Mouse (Mus musculus) forebrain, postnatal 0 days (tissue): Measurements from ENCODE around the gene Ubac2. TPM values are rescaled to one million over a fixed set of nuclear protein-coding genes. Genes with fewer than 3 reads are reported as not detected.
A peak's percentile ranks its signal among the peaks of the same experiment; 100 is the strongest.

Source experiments
- ATAC-seq: fragments of 200-750 bp; cut with Nextera tagmentation; 2 replicates; pipeline ENCODE4 v1.8.0; 2017; ENCODE audit warnings: mild to moderate bottlenecking, moderate library complexity
- DNase-seq: peaks from one replicate; pipeline ENCODE4 v3.0.0-alpha.2; 2015
- H3K27ac ChIP-seq: fragments of 300-500 bp; sonication (generic); 2 replicates; pipeline ENCODE4 v1.5.1; 2014; ENCODE audit warnings: low read depth, mild to moderate bottlenecking, antibody characterized with exemption, low read length, moderate library complexity, mixed read lengths
- H3K27me3 ChIP-seq: fragments of 300-500 bp; sonication (generic); 2 replicates; pipeline ENCODE4 v1.6.1; 2014; ENCODE audit warnings: mild to moderate bottlenecking, low read length, mixed read lengths; ENCODE audit not compliant: insufficient read depth
- H3K36me3 ChIP-seq: fragments of 300-500 bp; sonication (generic); 2 replicates; pipeline ENCODE4 v1.6.1; 2014; ENCODE audit warnings: mild to moderate bottlenecking, moderate library complexity; ENCODE audit not compliant: insufficient read depth
- H3K4me1 ChIP-seq: fragments of 300-500 bp; sonication (generic); 2 replicates; pipeline ENCODE4 v1.6.1; 2014; ENCODE audit warnings: antibody characterized with exemption; ENCODE audit not compliant: insufficient read depth
- H3K4me2 ChIP-seq: fragments of 300-500 bp; sonication (generic); 2 replicates; pipeline ENCODE4 v1.6.1; 2014; ENCODE audit warnings: low read depth, mild to moderate bottlenecking, moderate library complexity
- H3K4me3 ChIP-seq: fragments of 300-500 bp; sonication (generic); 2 replicates; pipeline ENCODE4 v1.5.1; 2014; ENCODE audit warnings: low read depth, low read length, mixed read lengths
- H3K9ac ChIP-seq: fragments of 300-500 bp; sonication (generic); 2 replicates; pipeline ENCODE4 v1.6.1; 2014; ENCODE audit warnings: mild to moderate bottlenecking
- H3K9me3 ChIP-seq: fragments of 300-500 bp; sonication (generic); 2 replicates; pipeline ENCODE4 v1.6.1; 2016; ENCODE audit warnings: low read length
- CTCF ChIP-seq: sonication (generic); IDR thresholded peaks from 2 replicates; pipeline ENCODE4 v1.5.1; 2016; ENCODE audit warnings: antibody characterized with exemption, control low read depth, low read depth
- WGBS: fragments of 180-500 bp; shearing (Covaris S2); extraction: QIAGEN DNeasy Blood & Tissue Kit; methylation state at CpG from one replicate; pipeline ENCODE4 v1.1.7; 2014; 5-methylcytosine and 5-hydroxymethylcytosine counted together
- polyA plus RNA-seq: library from polyadenylated mRNA; unstranded; fragments of >200 nt; fragmentation: Nextera tagmentation; extraction: Ambion mirVana; gene quantifications from 2 replicates; pipeline ENCODE4 v1.2.1, GENCODE M21; 2015
- total RNA-seq: library from RNA; depleted of rRNA; stranded (reverse); fragments of >200 nt; gene quantifications from 2 replicates; pipeline ENCODE4 v1.2.3, GENCODE M21; 2014

Gene Ubac2
- total and polyA plus RNA-seq, 2 experiments from 2014 or later, result 41.9 to 52.6 TPM

DNA sequence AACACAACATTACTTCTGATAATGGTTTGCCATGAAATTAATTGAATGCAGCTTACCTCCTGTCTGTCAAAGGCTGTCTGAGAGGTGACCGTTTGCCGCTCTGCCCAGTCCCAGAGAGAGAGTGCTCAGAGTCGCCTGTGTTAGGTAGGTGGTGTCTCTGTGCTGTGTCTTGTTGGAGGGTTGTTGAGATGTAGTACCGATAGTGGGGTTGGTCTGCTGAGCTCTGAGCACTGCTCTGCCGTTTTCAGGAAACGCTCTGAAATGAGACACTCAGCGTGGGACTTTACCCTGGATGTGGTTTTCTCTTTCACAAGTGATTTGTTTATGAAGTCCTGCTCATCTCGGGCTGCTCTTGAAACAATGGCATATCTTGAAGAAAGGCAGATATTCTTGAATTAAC, 37.2 kb downstream of the Ubac2 start, which contains the start of gene Gpr18:
Gene Gpr18 (minus strand): TSS at position 161 of the 400 bp plus-strand sequence.
- Histone ChIP-seq H3K4me3 (no peak within 1 kb of the TSS), H3K9me3 (no peaks in the 10 kb centered on the region), H3K9ac (no peak within 1 kb of the TSS), H3K36me3 (peaks cover 34% of the 10 kb centered on the region), H3K4me2 (no peak within 1 kb of the TSS), H3K4me1 (no peaks in the 10 kb centered on the region), H3K27ac (no peak within 1 kb of the TSS), H3K27me3 (no peaks in the 10 kb centered on the region)
- no peak for DNase-seq
- WGBS, result 84% methylated on average over 8 of the region's 8 CpGs
- no peak for TF ChIP-seq CTCF
- ATAC-seq, result no peak

DNA sequence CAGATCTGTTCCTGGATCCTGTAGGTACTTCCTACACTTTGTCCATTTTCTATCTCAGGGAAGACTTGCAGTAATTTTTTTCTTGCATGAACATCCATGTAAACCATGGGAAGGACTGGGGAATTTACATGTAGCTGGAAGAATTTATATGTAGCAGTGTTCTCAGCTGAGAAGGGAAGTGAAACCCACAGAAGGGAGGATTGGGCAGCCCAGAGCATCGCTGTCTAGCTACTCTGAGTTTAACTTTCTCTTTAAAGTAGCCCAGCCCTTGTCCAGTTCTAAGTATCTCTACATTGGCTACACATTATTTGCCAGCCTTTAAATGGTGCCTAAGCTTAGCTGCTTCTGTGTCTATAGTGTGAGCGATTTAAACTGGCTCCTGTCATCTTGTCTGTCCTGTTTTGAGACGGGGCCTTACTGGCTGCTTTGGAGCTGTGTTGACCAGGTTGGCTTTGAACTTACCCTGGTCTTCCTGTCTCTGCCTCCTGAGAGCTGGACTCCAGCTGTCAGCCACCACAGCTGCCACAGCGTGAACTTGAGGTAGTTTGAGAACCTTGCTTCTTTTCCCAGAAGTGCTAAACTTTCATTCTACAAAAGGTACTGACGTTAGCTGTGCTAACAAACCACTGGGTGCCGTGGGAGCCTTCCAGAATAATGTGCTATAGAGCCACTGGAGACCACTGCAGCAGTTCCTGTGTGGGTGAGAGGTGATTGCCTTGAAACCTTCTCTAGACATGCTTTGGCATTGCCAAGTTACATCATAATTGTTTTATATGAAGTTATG, 38.1 kb downstream of the Ubac2 start:
- WGBS, result 89% methylated on average over 6 of the region's 6 CpGs
- TF ChIP-seq CTCF, result no peak
- no peak for DNase-seq
- Histone ChIP-seq H3K4me3 (no peak overlapping the region), H3K27ac (no peak overlapping the region), H3K4me1 (no peaks in the 10 kb centered on the region), H3K4me2 (no peak overlapping the region), H3K9ac (no peak overlapping the region), H3K9me3 (no peaks in the 10 kb centered on the region), H3K27me3 (no peaks in the 10 kb centered on the region), H3K36me3 (peaks cover 33% of the 10 kb centered on the region)
- no peak for ATAC-seq

DNA sequence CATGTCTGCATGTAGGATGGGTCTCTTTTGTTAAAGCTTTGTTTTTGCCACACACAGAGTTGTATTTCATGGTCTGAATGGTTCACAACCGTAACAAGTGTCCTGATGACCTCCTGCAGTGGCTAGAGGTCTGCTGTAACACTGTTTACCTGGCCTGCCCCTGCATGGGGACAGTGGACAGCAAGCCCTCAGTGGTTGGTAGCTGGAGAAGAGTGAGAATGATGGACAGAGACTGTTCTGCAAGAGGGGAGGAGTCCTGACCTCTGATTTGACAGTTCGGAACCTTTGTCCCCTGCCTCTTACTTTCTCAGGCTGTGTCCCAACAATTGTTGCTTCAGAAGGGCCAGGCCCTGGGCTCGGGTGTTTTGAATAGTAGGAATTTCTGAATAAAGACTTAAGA, 39.8 kb downstream of the Ubac2 start:
- no peak for ATAC-seq
- Histone ChIP-seq H3K36me3 (peaks cover 25% of the 10 kb centered on the region), H3K9ac (no peak overlapping the region), H3K4me1 (no peaks in the 10 kb centered on the region), H3K27me3 (no peaks in the 10 kb centered on the region), H3K4me3 (no peak overlapping the region), H3K4me2 (no peak overlapping the region), H3K27ac (no peak overlapping the region), H3K9me3 (no peaks in the 10 kb centered on the region)
- no peak for DNase-seq
- no peak for TF ChIP-seq CTCF
- 60% methylated on average over 3 of the region's 3 CpGs for WGBS

DNA sequence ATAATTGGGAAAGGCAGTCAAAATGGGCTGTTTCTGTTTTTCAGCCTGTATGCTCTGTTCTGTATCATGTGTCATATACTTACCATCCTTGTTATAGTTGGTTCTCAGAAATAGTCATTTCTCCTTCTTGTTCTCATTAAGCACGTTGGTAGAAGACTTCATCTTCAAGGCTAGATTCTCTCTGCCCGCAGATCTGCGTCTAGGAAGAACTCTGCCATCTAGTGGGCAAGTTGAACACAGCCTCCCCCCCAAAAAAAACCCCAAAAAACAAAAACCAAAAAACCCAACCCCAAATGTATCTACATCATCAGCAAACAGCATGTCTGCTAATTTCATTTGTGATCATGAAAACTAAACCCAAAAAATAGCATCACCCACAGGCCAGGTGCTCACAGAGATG, 41.3 kb downstream of the Ubac2 start:
- DNase-seq, result peak; percentile 50
- Histone ChIP-seq H3K4me1 (no peaks in the 10 kb centered on the region), H3K4me2 (no peak overlapping the region), H3K36me3 (peaks cover 25% of the 10 kb centered on the region), H3K9ac (no peak overlapping the region), H3K9me3 (no peaks in the 10 kb centered on the region), H3K27me3 (no peaks in the 10 kb centered on the region), H3K4me3 (no peak overlapping the region), H3K27ac (no peak overlapping the region)
- WGBS, result 25% methylated on average over 3 of the region's 3 CpGs
- peak; percentile 66 for TF ChIP-seq CTCF
- ATAC-seq, result no peak

DNA sequence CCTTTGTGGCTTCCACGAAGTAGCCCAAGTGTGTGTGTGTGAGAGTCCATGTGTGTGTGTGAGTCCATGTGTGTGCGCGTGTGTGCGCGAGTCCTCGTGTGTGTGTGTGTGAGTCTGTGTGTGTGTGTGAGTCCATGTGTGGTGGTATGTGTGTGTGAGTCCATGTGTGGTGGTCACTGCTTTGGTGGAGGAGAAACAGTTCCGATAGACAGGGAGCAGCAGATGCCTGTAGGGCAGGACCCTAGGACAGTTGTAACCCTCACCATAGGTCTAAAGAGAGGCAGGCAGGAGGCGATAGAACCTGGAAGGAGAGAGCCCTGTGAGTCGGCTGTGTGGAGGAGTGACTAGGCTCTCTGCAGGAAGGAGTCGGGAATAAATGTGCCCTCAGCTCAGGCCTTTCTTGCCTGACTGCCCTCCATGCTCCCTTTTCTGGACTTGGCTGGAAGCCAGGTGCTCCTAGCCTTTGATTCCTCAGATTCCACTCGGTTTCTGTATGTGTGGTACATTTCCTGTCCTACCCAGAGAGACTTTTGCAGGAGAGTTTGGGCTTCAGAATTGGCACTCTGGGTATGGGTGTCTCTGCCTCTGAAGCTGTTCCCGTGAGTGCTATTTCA, 42.2 kb downstream of the Ubac2 start:
- H3K9ac ChIP-seq, result no peak overlapping the region
- H3K9me3 ChIP-seq, result no peaks in the 10 kb centered on the region
- H3K27me3 ChIP-seq, result no peaks in the 10 kb centered on the region
- ATAC-seq, result peak; percentile 6; the same call in 1 of the 2 replicates
- no peak overlapping the region for H3K4me2 ChIP-seq
- DNase-seq, result no peak
- TF ChIP-seq CTCF, result no peak
- peaks cover 25% of the 10 kb centered on the region for H3K36me3 ChIP-seq
- H3K27ac ChIP-seq, result no peak overlapping the region
- H3K4me1 ChIP-seq, result no peaks in the 10 kb centered on the region
- 78% methylated on average over 12 of the region's 12 CpGs for whole genome bisulfite sequencing
- no peak overlapping the region for H3K4me3 ChIP-seq

DNA sequence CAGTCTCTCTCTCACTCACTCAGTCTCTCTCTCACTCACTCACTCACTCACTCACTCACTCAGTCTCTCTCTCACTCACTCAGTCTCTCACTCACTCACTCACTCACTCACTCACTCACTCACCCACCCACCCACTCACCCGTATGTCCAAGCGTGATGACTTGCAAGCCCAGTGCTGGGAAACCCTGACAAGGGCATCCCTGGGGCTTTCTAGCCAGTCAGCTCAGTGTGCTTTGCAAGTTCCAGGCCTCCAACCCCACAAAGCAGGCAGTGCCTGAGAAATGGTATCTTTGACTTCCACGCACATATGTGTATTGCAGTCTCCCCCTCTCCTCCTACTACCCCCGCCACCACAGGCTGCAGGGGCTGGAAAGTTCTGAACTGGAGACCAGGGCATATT, 43.6 kb downstream of the Ubac2 start:
- Histone ChIP-seq H3K27me3 (no peaks in the 10 kb centered on the region), H3K9ac (no peak overlapping the region), H3K27ac (no peak overlapping the region), H3K9me3 (no peaks in the 10 kb centered on the region), H3K36me3 (peaks cover 11% of the 10 kb centered on the region), H3K4me2 (no peak overlapping the region), H3K4me3 (no peak overlapping the region), H3K4me1 (no peaks in the 10 kb centered on the region)
- WGBS, result 92% methylated on average over 4 of the region's 4 CpGs
- TF ChIP-seq CTCF, result no peak
- no peak for ATAC-seq
- no peak for DNase-seq

DNA sequence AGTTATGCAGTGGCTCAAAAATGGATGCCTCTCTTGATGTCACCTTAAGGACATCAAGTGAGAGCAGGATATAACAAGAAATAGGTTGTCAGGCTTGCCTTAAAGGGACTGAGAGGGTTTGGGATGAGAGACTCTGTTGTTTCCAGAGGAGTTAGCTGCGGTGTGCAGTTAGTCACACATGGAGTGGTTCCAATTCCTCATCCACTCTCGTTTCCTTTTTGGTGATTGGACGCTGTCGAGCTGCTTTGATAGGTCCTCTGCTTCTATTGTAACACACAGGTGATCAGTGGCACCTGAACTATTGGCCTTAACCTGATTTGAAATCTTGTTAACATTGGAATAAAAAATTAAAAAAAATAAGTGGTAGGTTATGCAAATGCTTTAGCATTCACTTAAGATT, 44.3 kb downstream of the Ubac2 start:
- 70% methylated on average over 4 of the region's 4 CpGs for WGBS

More for the DNA sequence above, 44.3 kb downstream of the Ubac2 start:
- H3K9me3 ChIP-seq, result no peaks in the 10 kb centered on the region
- no peak for TF ChIP-seq CTCF
- no peak overlapping the region for H3K4me3 ChIP-seq
- H3K27me3 ChIP-seq, result no peaks in the 10 kb centered on the region
- ATAC-seq, result no peak
- no peak for DNase-seq
- no peak overlapping the region for H3K4me2 ChIP-seq
- peaks cover 5% of the 10 kb centered on the region for H3K36me3 ChIP-seq
- H3K27ac ChIP-seq, result no peak overlapping the region
- no peak overlapping the region for H3K9ac ChIP-seq
- H3K4me1 ChIP-seq, result no peaks in the 10 kb centered on the region
